Mouse (Mus musculus): ENCODE measurements around the gene Olfr805. TPM values are rescaled to one million over a fixed set of nuclear protein-coding genes. Genes with fewer than 3 reads are reported as not detected.

The Olfr805 gene
- not detected in 2 replicates for polyA plus RNA-seq (2012; ENCODE audit: insufficient read depth, insufficient read length, missing spikeins)

GRCm38 (mm10) chr10:129729275-129729674 is at the start of gene Olfr805:
TSS of gene Olfr805 (minus strand) at chr10:129729375.
- no peak for TF ChIP-seq CTCF (IDR thresholded peaks at IDR 0.05; ENCODE audit: low read depth, low read length)
- no peak for TF ChIP-seq POLR2A (IDR thresholded peaks at IDR 0.05; ENCODE audit: borderline replicate concordance, low read depth, low read length)
- Histone ChIP-seq H3K4me3 (ENCODE audit: insufficient read depth, low read length) (no peak within 1 kb of the TSS), H3K4me1 (ENCODE audit: control insufficient read depth, insufficient read depth, low read length) (no peaks in the 10 kb centered on the region), H3K27ac (ENCODE audit: insufficient read depth, low read depth, low read length) (no peak within 1 kb of the TSS)

- no peak overlapping the region for H3K27ac ChIP-seq (ENCODE audit: insufficient read depth, low read depth, low read length)
- no peaks in the 10 kb centered on the region for H3K4me1 ChIP-seq (ENCODE audit: control insufficient read depth, insufficient read depth, low read length)
- no peak overlapping the region for H3K4me3 ChIP-seq (ENCODE audit: insufficient read depth, low read length)
- no peak for TF ChIP-seq CTCF (IDR thresholded peaks at IDR 0.05; ENCODE audit: low read depth, low read length)
- no peak for TF ChIP-seq POLR2A (IDR thresholded peaks at IDR 0.05; ENCODE audit: borderline replicate concordance, low read depth, low read length)
These were observed 48.9 kb upstream of the Olfr805 start for GRCm38 (mm10) chr10:129778123-129778522.

GRCm38 (mm10) chr10:129774338-129774737 is 45.2 kb upstream of the Olfr805 start, which contains the start of gene Olfr809:
TSS of gene Olfr809 (plus strand) at chr10:129774638.
- Histone ChIP-seq H3K4me1 (ENCODE audit: control insufficient read depth, insufficient read depth, low read length) (no peaks in the 10 kb centered on the region), H3K27ac (ENCODE audit: insufficient read depth, low read depth, low read length) (no peak within 1 kb of the TSS), H3K4me3 (ENCODE audit: insufficient read depth, low read length) (no peak within 1 kb of the TSS)
- TF ChIP-seq POLR2A (IDR thresholded peaks at IDR 0.05; ENCODE audit: borderline replicate concordance, low read depth, low read length) (no peak), CTCF (IDR thresholded peaks at IDR 0.05; ENCODE audit: low read depth, low read length) (no peak)

DNA sequence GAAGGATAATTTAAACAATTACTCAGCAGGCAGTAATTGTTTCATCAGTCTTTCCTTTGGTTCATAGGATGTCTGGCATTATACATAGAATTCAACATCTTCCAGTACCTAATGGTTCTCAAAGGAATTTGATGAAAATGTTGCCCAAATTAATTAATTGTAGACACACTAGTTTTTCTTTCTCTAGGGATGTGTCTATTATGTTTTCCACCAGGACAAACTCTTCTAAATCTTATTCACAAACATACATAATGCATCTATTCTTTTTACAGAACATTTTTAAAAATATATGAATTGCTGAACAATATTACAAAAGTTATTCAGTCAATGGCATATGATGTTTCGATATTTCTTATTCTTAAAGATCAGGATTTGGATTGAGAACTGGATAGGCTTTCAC is 36.0 kb upstream of the Olfr805 start, which contains the start of gene Olfr808:
Gene Olfr808, plus strand, starts transcription at position 301 of the 400 bp plus-strand sequence.
- no peak within 1 kb of the TSS for H3K27ac ChIP-seq (ENCODE audit: insufficient read depth, low read depth, low read length)
- TF ChIP-seq CTCF (IDR thresholded peaks at IDR 0.05; ENCODE audit: low read depth, low read length), result no peak
- TF ChIP-seq POLR2A (IDR thresholded peaks at IDR 0.05; ENCODE audit: borderline replicate concordance, low read depth, low read length), result no peak
- no peaks in the 10 kb centered on the region for H3K4me1 ChIP-seq (ENCODE audit: control insufficient read depth, insufficient read depth, low read length)
- no peak within 1 kb of the TSS for H3K4me3 ChIP-seq (ENCODE audit: insufficient read depth, low read length)

DNA sequence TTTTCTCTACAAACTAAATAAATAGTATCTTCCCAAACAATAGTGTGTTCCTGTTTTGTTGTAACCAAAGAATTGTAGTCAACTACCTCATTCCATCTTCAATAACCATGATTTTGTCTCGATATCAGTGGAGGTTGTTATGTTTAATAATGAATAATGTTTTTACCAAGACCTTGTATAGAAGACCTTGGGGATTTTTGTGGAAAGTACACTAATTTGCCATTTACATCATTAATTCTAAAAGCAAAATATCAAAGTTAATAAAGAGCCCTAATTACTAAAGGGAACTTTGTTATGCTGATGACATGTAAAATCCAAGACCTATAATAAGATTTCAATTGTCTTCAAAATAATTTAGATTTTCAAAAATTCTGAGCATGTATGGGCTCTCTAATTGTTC is 28.5 kb upstream of the Olfr805 start, which contains the start of gene Olfr807:
Gene Olfr807, minus strand, starts transcription at position 101 of the 400 bp plus-strand sequence.
- H3K27ac ChIP-seq (ENCODE audit: insufficient read depth, low read depth, low read length), result no peak within 1 kb of the TSS
- TF ChIP-seq CTCF (IDR thresholded peaks at IDR 0.05; ENCODE audit: low read depth, low read length) (no peak), POLR2A (IDR thresholded peaks at IDR 0.05; ENCODE audit: borderline replicate concordance, low read depth, low read length) (no peak)
- H3K4me3 ChIP-seq (ENCODE audit: insufficient read depth, low read length), result no peak within 1 kb of the TSS

DNA sequence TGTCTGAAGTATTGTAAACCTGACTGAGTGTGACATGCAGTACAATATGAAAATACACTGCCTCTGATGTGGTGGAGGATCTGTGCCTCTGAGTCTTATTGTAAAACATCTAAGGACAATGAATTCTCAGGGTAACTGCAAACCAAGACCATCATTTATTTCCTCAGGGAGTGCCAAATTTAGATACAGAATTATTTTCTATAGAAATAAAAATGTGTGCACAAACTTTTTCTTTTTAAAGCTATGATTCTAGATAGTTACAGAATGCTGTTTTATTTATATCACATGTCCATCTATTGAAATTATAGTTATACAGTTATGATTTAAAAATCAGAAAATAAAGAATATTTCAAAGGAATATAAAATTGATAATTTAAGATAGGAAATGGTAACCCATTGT is 12.6 kb upstream of the Olfr805 start, which contains the start of gene Olfr806:
Gene Olfr806, minus strand, starts transcription at position 101 of the 400 bp plus-strand sequence.
- TF ChIP-seq POLR2A (IDR thresholded peaks at IDR 0.05; ENCODE audit: borderline replicate concordance, low read depth, low read length) (no peak), CTCF (IDR thresholded peaks at IDR 0.05; ENCODE audit: low read depth, low read length) (no peak)
- H3K27ac ChIP-seq (ENCODE audit: insufficient read depth, low read depth, low read length), result no peak within 1 kb of the TSS
- H3K4me1 ChIP-seq (ENCODE audit: control insufficient read depth, insufficient read depth, low read length), result no peaks in the 10 kb centered on the region
- H3K4me3 ChIP-seq (ENCODE audit: insufficient read depth, low read length), result no peak within 1 kb of the TSS

More for the DNA sequence above, 28.5 kb upstream of the Olfr805 start, which contains the start of gene Olfr807:
- H3K4me1 ChIP-seq (ENCODE audit: control insufficient read depth, insufficient read depth, low read length), result no peaks in the 10 kb centered on the region

- no peak within 1 kb of the TSS for H3K27ac ChIP-seq (ENCODE audit: insufficient read depth, low read depth, low read length)
- H3K4me1 ChIP-seq (ENCODE audit: control insufficient read depth, insufficient read depth, low read length), result no peaks in the 10 kb centered on the region
- H3K4me3 ChIP-seq (ENCODE audit: insufficient read depth, low read length), result no peak within 1 kb of the TSS
- no peak for TF ChIP-seq POLR2A (IDR thresholded peaks at IDR 0.05; ENCODE audit: borderline replicate concordance, low read depth, low read length)
- TF ChIP-seq CTCF (IDR thresholded peaks at IDR 0.05; ENCODE audit: low read depth, low read length), result no peak
These were observed 26.3 kb downstream of the Olfr805 start, which contains the start of gene Olfr804 for GRCm38 (mm10) chr10:129702910-129703309. TSS of gene Olfr804 (plus strand) at chr10:129703210.

DNA sequence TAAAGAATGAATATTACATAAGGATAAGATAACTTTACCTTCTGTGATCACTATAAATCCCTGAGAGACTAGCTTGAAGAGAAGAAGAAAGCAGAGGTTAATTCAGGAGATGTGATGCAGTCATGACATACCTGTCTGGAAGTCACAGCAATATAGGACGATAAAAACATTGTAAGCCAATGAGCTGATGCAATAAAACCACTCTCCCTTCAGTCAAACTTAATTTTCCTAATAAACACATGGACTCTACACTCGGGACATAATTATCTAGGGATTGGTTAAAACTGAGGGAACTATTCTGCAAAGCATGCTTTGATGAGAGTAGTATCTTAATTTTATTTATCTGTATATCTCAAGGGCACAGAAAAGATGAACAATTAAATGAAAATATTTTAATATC is 35.0 kb downstream of the Olfr805 start, which contains the start of gene Olfr803:
Gene Olfr803, minus strand, starts transcription at position 101 of the 400 bp plus-strand sequence.
- Histone ChIP-seq H3K4me3 (ENCODE audit: insufficient read depth, low read length) (no peak within 1 kb of the TSS), H3K4me1 (ENCODE audit: control insufficient read depth, insufficient read depth, low read length) (no peaks in the 10 kb centered on the region), H3K27ac (ENCODE audit: insufficient read depth, low read depth, low read length) (no peak within 1 kb of the TSS)
- no peak for TF ChIP-seq CTCF (IDR thresholded peaks at IDR 0.05; ENCODE audit: low read depth, low read length)
- TF ChIP-seq POLR2A (IDR thresholded peaks at IDR 0.05; ENCODE audit: borderline replicate concordance, low read depth, low read length), result no peak

DNA sequence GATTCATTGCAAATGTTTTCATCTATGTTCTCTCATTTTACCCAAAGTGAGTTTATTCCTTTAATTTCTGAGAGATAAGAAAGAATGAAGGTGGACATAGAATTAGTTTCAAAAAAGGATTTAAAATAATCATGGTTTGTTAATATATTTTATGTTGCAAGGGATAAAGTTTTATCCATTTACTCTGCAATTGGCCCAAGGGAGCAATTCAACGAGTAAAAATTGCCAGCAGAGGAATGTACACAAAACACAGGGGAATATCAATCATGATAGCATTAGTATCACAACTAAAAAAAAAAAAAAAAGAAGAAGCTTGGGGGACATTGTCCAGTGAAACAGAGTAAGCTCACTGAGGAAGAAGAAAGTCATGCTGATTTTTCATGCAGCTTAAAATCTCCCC is 41.1 kb downstream of the Olfr805 start, which contains the start of gene Olfr802:
Gene Olfr802, minus strand, starts transcription at position 101 of the 400 bp plus-strand sequence.
- H3K27ac ChIP-seq (ENCODE audit: insufficient read depth, low read depth, low read length), result no peak within 1 kb of the TSS
- TF ChIP-seq POLR2A (IDR thresholded peaks at IDR 0.05; ENCODE audit: borderline replicate concordance, low read depth, low read length), result no peak
- TF ChIP-seq CTCF (IDR thresholded peaks at IDR 0.05; ENCODE audit: low read depth, low read length), result no peak
- no peaks in the 10 kb centered on the region for H3K4me1 ChIP-seq (ENCODE audit: control insufficient read depth, insufficient read depth, low read length)
- no peak within 1 kb of the TSS for H3K4me3 ChIP-seq (ENCODE audit: insufficient read depth, low read length)

- no peak within 1 kb of the TSS for H3K27ac ChIP-seq (ENCODE audit: insufficient read depth, low read depth, low read length)
- TF ChIP-seq CTCF (IDR thresholded peaks at IDR 0.05; ENCODE audit: low read depth, low read length) (no peak), POLR2A (IDR thresholded peaks at IDR 0.05; ENCODE audit: borderline replicate concordance, low read depth, low read length) (no peak)
- no peak within 1 kb of the TSS for H3K4me3 ChIP-seq (ENCODE audit: insufficient read depth, low read length)
- no peaks in the 10 kb centered on the region for H3K4me1 ChIP-seq (ENCODE audit: control insufficient read depth, insufficient read depth, low read length)
These were observed 55.4 kb downstream of the Olfr805 start, which contains the start of gene Olfr801 for GRCm38 (mm10) chr10:129673765-129674164. TSS of gene Olfr801 (minus strand) at chr10:129673865.

Other genes with a start within 250 kb of the Olfr805 start
- not detected in 2 replicates for gene Olfr789, start 244.6 kb downstream of the Olfr805 start, polyA plus RNA-seq (2012; ENCODE audit: insufficient read depth, insufficient read length, missing spikeins)
- gene Olfr790, start 230.9 kb downstream of the Olfr805 start, polyA plus RNA-seq (2012; ENCODE audit: insufficient read depth, insufficient read length, missing spikeins), result not detected in 2 replicates
- gene Olfr791, start 207.6 kb downstream of the Olfr805 start, polyA plus RNA-seq (2012; ENCODE audit: insufficient read depth, insufficient read length, missing spikeins), result not detected in 2 replicates
- not detected in 2 replicates for gene Olfr792, start 190.2 kb downstream of the Olfr805 start, polyA plus RNA-seq (2012; ENCODE audit: insufficient read depth, insufficient read length, missing spikeins)
- gene Olfr794, start 161.7 kb downstream of the Olfr805 start, polyA plus RNA-seq (2012; ENCODE audit: insufficient read depth, insufficient read length, missing spikeins), result not detected in 2 replicates
- 0.23 TPM in 1 of 2 replicates, not detected in the other for gene Olfr796, start 116.8 kb downstream of the Olfr805 start, polyA plus RNA-seq (2012; ENCODE audit: insufficient read depth, insufficient read length, missing spikeins)
- not detected in 2 replicates for gene Olfr798, start 101.4 kb downstream of the Olfr805 start, polyA plus RNA-seq (2012; ENCODE audit: insufficient read depth, insufficient read length, missing spikeins)
- not detected in 2 replicates for gene Olfr799, start 91.9 kb downstream of the Olfr805 start, polyA plus RNA-seq (2012; ENCODE audit: insufficient read depth, insufficient read length, missing spikeins)
- gene Olfr800, start 71.7 kb downstream of the Olfr805 start, polyA plus RNA-seq (2012; ENCODE audit: insufficient read depth, insufficient read length, missing spikeins), result not detected in 2 replicates
- not detected in 2 replicates for gene Olfr801, start 55.5 kb downstream of the Olfr805 start, polyA plus RNA-seq (2012; ENCODE audit: insufficient read depth, insufficient read length, missing spikeins)
- gene Olfr802, start 41.2 kb downstream of the Olfr805 start, polyA plus RNA-seq (2012; ENCODE audit: insufficient read depth, insufficient read length, missing spikeins), result not detected in 2 replicates
- gene Olfr803, start 35.1 kb downstream of the Olfr805 start, polyA plus RNA-seq (2012; ENCODE audit: insufficient read depth, insufficient read length, missing spikeins), result not detected in 2 replicates
- 0.31 TPM in 1 of 2 replicates, not detected in the other for gene Olfr804, start 26.2 kb downstream of the Olfr805 start, polyA plus RNA-seq (2012; ENCODE audit: insufficient read depth, insufficient read length, missing spikeins)
- gene Olfr806, start 12.5 kb upstream of the Olfr805 start, polyA plus RNA-seq (2012; ENCODE audit: insufficient read depth, insufficient read length, missing spikeins), result not detected in 2 replicates
- not detected in 2 replicates for gene Olfr807, start 28.4 kb upstream of the Olfr805 start, polyA plus RNA-seq (2012; ENCODE audit: insufficient read depth, insufficient read length, missing spikeins)
- gene Olfr808, start 36.1 kb upstream of the Olfr805 start, polyA plus RNA-seq (2012; ENCODE audit: insufficient read depth, insufficient read length, missing spikeins), result 0.17 TPM in 1 of 2 replicates, not detected in the other
- gene Olfr809, start 45.3 kb upstream of the Olfr805 start, polyA plus RNA-seq (2012; ENCODE audit: insufficient read depth, insufficient read length, missing spikeins), result not detected in 2 replicates
- not detected in 2 replicates for gene Olfr810, start 65.5 kb upstream of the Olfr805 start, polyA plus RNA-seq (2012; ENCODE audit: insufficient read depth, insufficient read length, missing spikeins)
- not detected in 2 replicates for gene Olfr811, start 75.0 kb upstream of the Olfr805 start, polyA plus RNA-seq (2012; ENCODE audit: insufficient read depth, insufficient read length, missing spikeins)
- gene Olfr812, start 116.7 kb upstream of the Olfr805 start, polyA plus RNA-seq (2012; ENCODE audit: insufficient read depth, insufficient read length, missing spikeins), result not detected in 2 replicates
- gene Olfr813, start 126.0 kb upstream of the Olfr805 start, polyA plus RNA-seq (2012; ENCODE audit: insufficient read depth, insufficient read length, missing spikeins), result not detected in 2 replicates
- 0.23 TPM in 1 of 2 replicates, not detected in the other for gene Olfr814, start 150.5 kb upstream of the Olfr805 start, polyA plus RNA-seq (2012; ENCODE audit: insufficient read depth, insufficient read length, missing spikeins)
- not detected in 2 replicates for gene Olfr815, start 176.5 kb upstream of the Olfr805 start, polyA plus RNA-seq (2012; ENCODE audit: insufficient read depth, insufficient read length, missing spikeins)
- not detected in 2 replicates for gene Olfr816, start 186.2 kb upstream of the Olfr805 start, polyA plus RNA-seq (2012; ENCODE audit: insufficient read depth, insufficient read length, missing spikeins)
- gene Olfr818, start 219.7 kb upstream of the Olfr805 start, polyA plus RNA-seq (2012; ENCODE audit: insufficient read depth, insufficient read length, missing spikeins), result not detected in 2 replicates
- gene Olfr819, start 237.9 kb upstream of the Olfr805 start, polyA plus RNA-seq (2012; ENCODE audit: insufficient read depth, insufficient read length, missing spikeins), result not detected in 2 replicates
- not detected in 2 replicates for gene Olfr247, start 246.8 kb upstream of the Olfr805 start, polyA plus RNA-seq (2012; ENCODE audit: insufficient read depth, insufficient read length, missing spikeins)

All from bone marrow macrophage, adult 2 months (primary cell).